Mouse (Mus musculus): Measurements from ENCODE around the gene E130114P18Rik.

DNA sequence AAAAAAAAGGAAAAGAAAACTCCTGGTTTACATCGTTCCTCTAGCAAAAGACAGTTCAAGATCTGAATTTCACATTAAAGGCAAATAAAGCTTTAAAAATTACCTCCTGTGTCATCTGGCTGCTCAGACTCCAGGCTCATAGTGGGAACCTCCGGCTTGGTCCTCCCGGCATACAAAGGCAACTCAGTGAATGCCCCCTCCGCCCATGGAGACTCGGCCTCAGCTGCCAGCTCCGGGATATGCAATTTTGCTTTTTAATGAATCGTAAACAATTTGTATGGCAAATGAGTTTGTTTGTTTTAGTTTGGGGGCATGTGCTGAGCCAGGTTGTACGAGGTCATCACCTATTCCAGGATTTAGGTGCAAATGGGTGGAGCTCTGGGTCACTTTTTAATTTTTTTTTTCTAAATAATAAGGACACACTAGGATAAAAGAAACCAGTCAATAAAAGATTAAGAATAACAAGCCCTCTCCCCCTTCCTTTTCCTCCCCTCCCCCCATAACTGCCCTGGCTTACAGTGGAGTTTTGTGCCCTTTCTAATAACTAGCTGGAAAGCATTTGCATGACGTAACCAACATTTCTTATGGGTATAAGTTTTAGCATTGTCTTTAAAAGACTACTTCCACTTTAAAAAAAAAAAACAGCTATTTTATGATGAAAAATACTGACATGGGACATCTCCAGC, 193.3 kb downstream of the E130114P18Rik start:
- no peak for TF ChIP-seq TAL1 (IDR thresholded peaks at IDR 0.05; ENCODE audit: low read length)
- TF ChIP-seq GATA1 (IDR thresholded peaks at IDR 0.05; ENCODE audit: low read length): no peak

Data from erythroblast, embryonic 14.5 days (primary cell).